Mouse (Mus musculus): ENCODE measurements around the gene Man1a.

DNA sequence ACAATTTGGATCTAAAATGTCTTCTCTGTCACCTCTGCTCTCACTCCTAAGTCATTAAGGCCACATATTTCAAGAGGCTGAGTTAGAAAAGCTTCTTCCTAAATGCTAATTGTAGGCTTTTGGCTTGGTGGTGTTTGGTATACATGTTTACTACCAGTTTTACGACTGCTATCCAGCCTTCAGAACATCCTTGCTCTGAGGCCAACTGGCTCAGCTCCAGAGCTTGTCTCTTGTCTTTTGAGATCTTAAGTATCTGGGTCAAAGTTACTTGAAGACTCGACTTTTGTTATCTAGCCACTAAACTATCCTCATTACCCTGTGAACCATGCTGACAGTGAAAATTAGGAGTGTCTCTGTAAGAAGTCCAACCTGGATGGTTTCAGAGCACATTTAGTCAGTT, 44.0 kb upstream of the Man1a start:
- TF ChIP-seq CTCF (IDR thresholded peaks at IDR 0.05; ENCODE audit: low read depth) (no peak), EP300 (optimal IDR thresholded peaks at IDR 0.05) (no peak)

All from stomach, postnatal 0 days (tissue).